Mouse (Mus musculus): ENCODE results near the gene St7.

DNA sequence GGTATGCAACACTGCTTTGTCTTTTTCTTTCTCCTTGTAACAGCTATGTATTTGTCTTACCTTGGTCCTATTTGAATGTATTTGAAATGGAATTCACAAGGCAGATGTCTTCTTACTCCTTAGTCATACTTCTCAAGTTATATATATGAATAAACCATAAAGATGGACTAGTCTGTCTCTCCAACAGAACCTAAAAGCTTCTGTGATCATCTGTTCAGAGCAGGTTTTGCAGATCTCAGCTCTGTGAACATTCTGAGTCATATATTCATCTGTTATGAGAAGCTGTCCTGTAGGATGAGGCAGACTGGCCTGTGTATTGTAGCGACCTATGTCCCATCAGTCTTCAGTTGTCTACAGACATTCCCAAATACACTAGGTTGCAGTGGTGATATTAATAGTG, 167.7 kb downstream of the St7 start:
- TF ChIP-seq POLR2A (IDR thresholded peaks at IDR 0.05; ENCODE audit: insufficient read length, low read depth) (no peak), POLR2AphosphoS2 (IDR thresholded peaks at IDR 0.05; ENCODE audit: insufficient read length, low read depth) (no peak), MAX (IDR thresholded peaks at IDR 0.05; ENCODE audit: low read depth) (no peak), TCF3 (IDR thresholded peaks at IDR 0.05; ENCODE audit: insufficient read length, low read depth) (no peak), E2F4 (IDR thresholded peaks at IDR 0.05; ENCODE audit: insufficient read depth) (no peak), REST (IDR thresholded peaks at IDR 0.05; ENCODE audit: insufficient read depth, insufficient read length) (no peak), USF1 (IDR thresholded peaks at IDR 0.05; ENCODE audit: low read depth) (no peak), SRF (IDR thresholded peaks at IDR 0.05; ENCODE audit: control insufficient read depth, insufficient read length, low read depth) (no peak), MYOD1 (IDR thresholded peaks at IDR 0.05; ENCODE audit: control insufficient read depth in 1 of 3, insufficient read length in 2 of 3, low read depth in 2 of 3) (no peak)
